Mouse (Mus musculus): ENCODE measurements around the gene Mrvi1. TPM values are rescaled to one million over a fixed set of nuclear protein-coding genes. Genes with fewer than 3 reads are reported as not detected.

Mrvi1 gene
- 10 to 100 TPM; 10.8 to 16.3 TPM for total RNA-seq (2021)
- long read RNA-seq, experiment 1, partial matches to known transcripts: 0 of 5 reads
- long read RNA-seq, experiment 1, other reads (novel, unspliced or antisense): 5 of 5 reads
- long read RNA-seq, experiment 2, full-length matches to known transcripts: 1 of 1 reads
- long read RNA-seq, experiment 2, partial matches to known transcripts: 0 of 1 reads
- long read RNA-seq, experiment 2, other reads (novel, unspliced or antisense): 0 of 1 reads

GRCm38 (mm10) chr7:110982053-110982705, at the start of gene Mrvi1:
Mrvi1 (minus strand) TSS chr7:110982461.
- DNase-seq: peak; percentile 63 to 67

- DNase-seq: no peak
Measured at GRCm38 (mm10) chr7:111029046-111029553, 46.8 kb upstream of the Mrvi1 start.

GRCm38 (mm10) chr7:111028281-111029045, 46.2 kb upstream of the Mrvi1 start, which contains the start of gene Ctr9:
Ctr9 (plus strand) TSS chr7:111028951.
- DNase-seq: peak; percentile 95 to 97

- no peak for DNase-seq
Measured at GRCm38 (mm10) chr7:111024912-111025311, 42.7 kb upstream of the Mrvi1 start.

- peak in 1 of 2 experiments; percentile 13 for DNase-seq
Measured at GRCm38 (mm10) chr7:111024068-111024594, 41.9 kb upstream of the Mrvi1 start.

GRCm38 (mm10) chr7:111020814-111021213, 38.6 kb upstream of the Mrvi1 start:
- no peak for DNase-seq

GRCm38 (mm10) chr7:111016921-111017320, 34.7 kb upstream of the Mrvi1 start:
- no peak for DNase-seq

GRCm38 (mm10) chr7:111015731-111016130, 33.5 kb upstream of the Mrvi1 start:
- no peak for DNase-seq

GRCm38 (mm10) chr7:111014893-111015292, 32.6 kb upstream of the Mrvi1 start:
- peak; percentile 88 to 94 for DNase-seq

- DNase-seq: no peak
Measured at GRCm38 (mm10) chr7:111014039-111014605, 31.9 kb upstream of the Mrvi1 start.

GRCm38 (mm10) chr7:111004136-111004840, 22.0 kb upstream of the Mrvi1 start:
- DNase-seq: no peak

- DNase-seq: no peak
Measured at GRCm38 (mm10) chr7:110998887-110999827, 16.9 kb upstream of the Mrvi1 start.

GRCm38 (mm10) chr7:110991221-110991494, 8.9 kb upstream of the Mrvi1 start:
- no peak for DNase-seq

GRCm38 (mm10) chr7:110990356-110991220, 8.3 kb upstream of the Mrvi1 start:
- DNase-seq: peak; percentile 10 to 19

GRCm38 (mm10) chr7:110989286-110989879, 7.1 kb upstream of the Mrvi1 start:
- DNase-seq: peak in 1 of 2 experiments; percentile 23

- peak in 1 of 2 experiments; percentile 11 for DNase-seq
Measured at GRCm38 (mm10) chr7:110988081-110988480, 5.8 kb upstream of the Mrvi1 start.

- peak; percentile 38 to 51 for DNase-seq
Measured at GRCm38 (mm10) chr7:110985581-110986265, 3.5 kb upstream of the Mrvi1 start.

- DNase-seq: no peak
Measured at GRCm38 (mm10) chr7:110983621-110984020, 1.4 kb upstream of the Mrvi1 start.
